Mouse (Mus musculus) kidney, adult 9 months (tissue): Measurements from ENCODE around the gene Ak9.
A peak's percentile ranks its signal among the peaks of the same experiment; 100 is the strongest.

ENCODE experiments used
- DNase-seq: peaks from one replicate; pipeline ENCODE4 v3.0.0; 2022

The Ak9 gene

DNA sequence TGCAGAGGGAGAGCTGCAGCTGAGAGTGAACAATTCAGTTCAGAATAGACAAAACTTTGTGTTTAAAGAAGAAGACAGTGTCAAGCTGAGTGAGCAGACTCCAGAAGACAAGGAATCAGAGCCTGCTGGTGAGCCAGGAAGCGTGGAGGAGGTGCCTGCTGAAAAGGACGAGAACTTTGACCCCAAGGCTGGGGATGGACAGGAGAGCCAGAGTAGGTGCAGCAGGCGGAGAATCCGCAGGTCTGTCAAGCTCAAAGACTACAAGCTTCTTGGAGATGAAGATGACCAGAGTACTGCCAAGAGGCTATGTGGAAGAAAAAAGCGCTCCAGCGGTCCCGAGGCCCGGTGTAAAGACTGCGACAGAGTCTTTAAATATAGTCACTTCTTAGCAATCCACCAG, 147.9 kb downstream of the Ak9 start:
- DNase-seq, result peak; percentile 82

DNA sequence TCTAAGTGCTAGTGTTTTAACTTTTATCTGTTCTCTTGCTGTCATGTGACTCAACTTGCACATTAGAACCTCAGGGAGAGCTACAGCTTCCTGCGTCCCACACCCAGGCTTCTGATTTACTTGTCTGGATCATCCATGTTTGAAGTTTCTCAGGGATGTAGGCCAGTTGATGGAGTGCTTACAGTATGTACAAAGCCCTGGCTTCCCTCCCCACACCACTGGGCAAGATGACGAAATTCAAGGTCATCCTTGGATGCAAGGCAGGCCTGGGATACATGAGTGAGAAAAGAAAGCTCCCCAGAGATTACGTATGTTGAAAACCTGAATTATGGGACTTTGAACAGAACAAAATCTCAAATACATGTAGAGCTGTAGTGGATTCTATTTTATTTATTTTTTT, 149.0 kb downstream of the Ak9 start:
- no peak for DNase-seq

- no peak for DNase-seq
Observed at GRCm38 (mm10) chr10:41459990-41460389, 156.2 kb downstream of the Ak9 start.

- DNase-seq, result no peak
Observed at GRCm38 (mm10) chr10:41460501-41460900, 156.7 kb downstream of the Ak9 start.

GRCm38 (mm10) chr10:41461057-41461722, 157.4 kb downstream of the Ak9 start:
- no peak for DNase-seq

DNA sequence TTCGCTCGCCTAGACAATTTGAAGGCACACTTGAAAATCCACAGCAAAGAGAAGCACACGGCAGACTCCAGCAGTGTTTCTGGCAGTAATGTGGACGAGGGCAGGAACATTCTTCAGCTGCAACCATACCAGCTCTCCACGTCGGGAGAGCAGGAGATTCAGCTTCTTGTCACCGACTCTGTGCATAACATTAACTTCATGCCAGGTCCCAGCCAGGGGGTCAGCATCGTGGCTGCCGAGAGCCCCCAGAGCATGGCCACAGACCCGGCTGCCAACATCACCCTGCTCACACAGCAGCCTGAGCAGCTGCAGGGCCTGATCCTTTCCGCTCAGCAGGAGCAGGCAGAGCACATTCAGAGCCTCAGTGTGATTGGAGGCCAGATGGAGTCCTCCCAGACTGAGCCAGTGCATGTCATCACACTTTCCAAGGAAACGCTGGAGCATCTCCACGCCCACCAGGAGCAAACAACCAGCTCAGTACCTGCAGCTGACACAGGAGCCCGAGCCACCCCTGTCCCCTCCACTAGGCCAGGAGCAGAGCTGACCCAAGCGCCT, 160.7 kb downstream of the Ak9 start:
- DNase-seq, result no peak

- DNase-seq, result no peak
Observed at GRCm38 (mm10) chr10:41467325-41467724, 163.5 kb downstream of the Ak9 start.

DNA sequence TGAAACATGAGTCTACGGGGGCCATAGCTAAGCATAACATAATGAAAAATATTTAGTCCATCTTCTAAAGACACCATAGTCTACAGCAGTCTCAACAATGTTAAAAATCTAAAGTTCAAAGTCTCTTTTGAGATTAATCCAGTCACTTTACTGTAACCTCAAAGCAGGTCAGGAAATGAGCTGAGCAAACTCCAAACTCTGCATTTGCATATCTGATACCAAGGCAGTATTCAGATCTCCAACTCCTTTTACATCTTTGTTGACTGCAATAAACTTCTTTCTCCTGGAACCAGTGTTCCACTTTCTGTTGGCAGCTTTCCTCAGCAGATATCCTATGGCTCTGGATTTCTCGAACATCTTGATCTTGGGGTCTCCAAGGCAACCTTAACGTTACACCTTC, 166.9 kb downstream of the Ak9 start:
- DNase-seq, result no peak

DNA sequence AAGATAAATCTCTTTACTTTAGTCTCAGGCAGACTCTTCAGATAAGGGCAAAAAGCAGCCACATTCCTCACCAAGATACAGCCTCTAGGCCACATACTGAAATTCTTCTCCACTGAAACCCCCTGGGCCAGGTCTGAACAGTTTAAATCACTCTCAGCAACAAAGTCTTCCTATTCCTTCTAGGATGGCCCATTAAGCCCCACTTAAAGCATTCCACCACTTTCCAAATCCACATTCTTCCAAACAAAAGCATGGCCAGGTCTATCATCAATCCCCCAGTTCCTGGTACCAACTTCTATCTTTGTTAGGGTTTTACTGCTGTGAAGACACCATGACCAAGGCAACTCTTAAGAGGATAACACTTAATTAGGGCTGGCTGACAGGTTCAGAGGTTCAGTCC, 168.8 kb downstream of the Ak9 start:
- DNase-seq, result no peak

DNA sequence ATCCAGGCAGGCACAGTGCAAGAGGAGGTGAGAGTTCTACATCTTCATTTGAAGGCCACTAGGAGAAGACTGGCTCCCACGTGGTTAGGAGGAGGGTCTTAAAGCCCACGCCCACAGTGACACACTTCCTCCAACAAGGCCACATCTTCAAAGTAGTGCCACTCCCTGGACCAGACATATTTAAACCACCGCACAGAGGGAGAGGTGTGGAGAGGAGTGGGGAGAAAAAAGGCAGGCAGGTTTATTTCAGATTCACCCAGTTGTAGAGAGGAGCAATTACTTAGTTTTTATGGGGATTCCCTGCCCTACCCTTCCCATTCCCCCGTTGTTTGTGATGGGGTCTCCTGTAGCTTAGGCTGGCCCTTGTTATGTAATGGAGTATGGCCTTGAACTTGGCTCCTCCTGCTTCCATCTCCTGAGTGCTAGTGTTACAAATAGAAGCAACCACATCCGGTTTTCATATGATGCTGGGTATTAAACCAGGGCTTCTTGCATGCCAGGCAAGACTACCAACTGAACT, 169.2 kb downstream of the Ak9 start:
- no peak for DNase-seq

DNA sequence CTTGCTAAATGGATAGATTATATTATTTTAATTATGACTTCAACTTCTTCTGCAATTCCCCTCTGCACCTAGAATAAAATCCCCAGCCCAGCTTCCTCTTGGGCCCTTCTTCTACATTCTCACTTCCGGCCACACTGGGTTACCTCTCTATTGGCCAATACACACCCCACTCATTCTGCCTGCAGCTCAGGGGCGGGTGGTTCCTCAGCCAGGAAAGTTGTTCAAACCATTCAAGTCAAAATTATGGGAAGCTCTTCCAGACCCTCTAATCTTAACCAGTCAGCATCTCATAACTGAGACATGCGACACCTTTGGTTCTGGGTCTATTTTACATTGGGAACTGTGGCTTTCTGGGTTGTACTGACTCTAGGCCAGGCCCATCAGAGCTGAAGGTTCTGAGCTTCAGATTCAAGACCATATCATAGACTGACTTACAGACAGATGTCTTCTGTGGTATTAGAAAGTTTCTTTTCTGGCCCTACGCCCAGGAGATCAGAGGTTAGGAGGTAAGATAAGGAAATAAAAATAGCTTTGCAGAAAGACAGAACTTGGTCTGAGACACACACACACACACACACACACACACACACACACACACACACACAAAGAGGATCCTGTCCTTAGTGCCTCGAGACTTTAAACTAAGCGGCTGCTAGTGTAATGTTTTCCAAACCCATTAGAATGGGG, 170.1 kb downstream of the Ak9 start:
- DNase-seq, result no peak

DNA sequence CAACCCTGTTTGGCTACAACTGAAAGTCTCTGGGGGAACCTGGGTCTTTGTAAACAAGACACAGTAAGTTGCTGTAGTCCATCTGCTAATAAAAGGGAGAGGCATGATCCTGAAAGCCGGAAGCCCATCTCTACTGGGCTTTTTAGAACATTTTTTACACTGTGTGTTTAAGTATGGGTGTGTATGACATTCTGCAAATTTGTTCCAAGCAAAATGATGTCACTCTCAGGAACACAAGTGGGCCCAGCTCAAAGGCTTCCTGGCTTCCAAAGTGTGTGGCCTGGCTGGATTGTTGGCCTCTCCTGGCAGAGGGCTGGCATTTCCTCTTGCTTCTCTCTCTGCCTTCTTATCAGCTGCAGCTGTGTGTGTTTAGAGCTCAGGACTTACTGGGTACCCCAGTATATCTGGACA, 171.2 kb downstream of the Ak9 start:
- no peak for DNase-seq

DNA sequence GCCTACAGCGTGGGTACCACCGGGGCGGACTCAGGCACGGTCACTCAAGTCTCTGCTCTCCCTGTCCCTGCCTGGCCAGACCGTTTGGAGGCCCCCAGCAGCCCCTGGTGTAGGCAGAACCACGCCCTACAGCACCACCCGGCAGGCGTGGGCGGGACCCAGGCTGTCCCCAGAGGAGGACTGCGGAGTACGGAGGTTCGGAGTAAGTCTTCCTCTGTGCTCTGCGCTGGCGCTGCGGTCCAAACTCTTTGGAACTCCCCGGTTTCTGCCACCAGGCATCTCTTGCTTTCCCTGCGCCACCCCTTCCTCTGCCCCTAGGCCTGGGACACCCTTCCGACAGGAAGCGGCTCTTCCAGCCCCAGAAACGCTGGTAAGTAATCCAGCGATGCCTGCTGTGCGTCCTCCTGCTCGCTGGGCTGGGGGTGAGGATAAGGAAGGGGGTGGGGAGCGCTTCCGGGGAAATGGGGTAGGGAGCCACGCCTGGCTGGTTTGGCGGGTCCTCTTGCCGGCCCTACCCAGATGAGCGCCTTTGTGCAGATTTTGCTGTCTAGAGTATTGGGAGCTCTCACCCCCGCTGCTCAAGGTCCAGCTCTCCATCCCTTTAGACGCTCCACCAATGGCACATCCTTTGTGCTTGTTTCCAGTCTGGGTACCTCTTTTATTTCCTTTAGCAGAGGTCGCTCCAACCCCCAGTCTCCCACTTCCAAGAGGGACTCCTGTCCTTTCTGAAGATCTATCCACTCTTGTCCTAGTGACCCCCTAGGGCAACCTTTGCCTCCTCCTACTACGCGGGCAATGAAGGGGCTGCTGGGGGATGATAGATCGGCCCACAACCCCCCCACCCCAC, 172.6 kb downstream of the Ak9 start, which contains the start of gene Mical1:
Gene Mical1, plus strand, starts transcription at position 144 of the 847 bp plus-strand sequence.
- DNase-seq, result peak; percentile 32

DNA sequence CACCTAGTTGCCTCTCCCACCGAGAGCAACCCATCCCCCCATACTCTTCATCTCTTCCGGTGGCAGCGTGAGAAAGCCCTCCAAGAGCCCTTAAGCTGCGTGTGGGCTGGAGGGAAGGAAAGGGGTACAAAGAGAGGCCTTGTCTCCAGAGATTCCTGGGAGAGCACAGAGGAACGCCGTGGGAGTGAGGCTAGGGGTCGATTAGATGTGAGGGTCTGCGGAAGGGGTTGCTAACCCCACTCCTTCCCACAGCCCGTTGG, 173.2 kb downstream of the Ak9 start:
- DNase-seq, result no peak

DNA sequence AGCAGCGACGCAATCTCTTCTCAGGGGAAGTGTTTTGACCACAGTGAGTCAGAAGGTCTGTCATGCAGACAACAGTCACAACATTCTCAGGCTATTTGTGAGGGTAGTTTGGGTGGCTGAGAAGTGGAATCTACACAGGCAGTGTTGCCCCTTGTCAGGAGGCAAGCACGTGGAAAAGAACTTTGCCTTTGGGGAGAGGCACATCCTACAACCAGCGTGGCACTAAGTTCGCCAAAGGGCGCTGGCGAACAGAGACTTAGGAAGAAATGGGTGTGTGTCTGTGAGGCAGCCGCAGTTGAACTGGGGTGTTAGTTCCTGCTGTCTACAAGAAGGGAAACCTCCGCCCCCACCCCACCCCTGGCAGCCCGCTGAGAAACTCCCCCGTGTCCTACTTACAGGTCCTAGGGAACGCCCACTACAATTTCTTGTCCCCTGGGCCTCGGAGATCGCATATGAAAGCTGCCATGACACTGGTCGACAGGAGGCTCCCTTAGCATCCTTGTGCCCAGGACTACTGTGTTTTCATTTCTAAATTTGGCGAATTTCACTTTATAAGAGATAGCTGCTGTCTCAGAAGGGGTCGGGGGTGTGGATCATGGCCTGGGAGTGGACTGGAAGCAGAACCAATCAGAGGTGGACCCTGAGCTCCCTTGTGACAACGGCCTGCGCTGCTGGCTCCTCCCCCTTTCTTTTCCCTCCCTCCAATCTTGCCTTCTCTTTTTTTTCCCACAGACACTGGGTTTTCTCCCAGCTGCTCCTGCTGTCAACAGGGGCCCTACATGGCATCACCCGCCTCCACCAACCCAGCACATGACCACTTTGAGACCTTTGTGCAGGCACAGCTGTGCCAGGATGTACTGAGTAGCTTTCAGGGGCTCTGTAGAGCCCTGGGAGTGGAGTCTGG, 173.8 kb downstream of the Ak9 start:
- DNase-seq, result peak; percentile 59

- DNase-seq, result no peak
Observed at GRCm38 (mm10) chr10:41479961-41480360, 176.2 kb downstream of the Ak9 start.

GRCm38 (mm10) chr10:41480938-41481880, 177.4 kb downstream of the Ak9 start:
- DNase-seq, result no peak

- DNase-seq, result no peak
Observed at GRCm38 (mm10) chr10:41482446-41482845, 178.7 kb downstream of the Ak9 start.
